Mouse (Mus musculus) heart, embryonic 11.5 days (tissue): ENCODE data around the gene Grk4. TPM values are rescaled to one million over a fixed set of nuclear protein-coding genes. Genes with fewer than 3 reads are reported as not detected.
"Not testable (repeated sequence)": the region's sequence is repeated elsewhere in the genome, so short reads cannot be mapped to it uniquely, and the experiment has no call there.

ENCODE experiments used
- ATAC-seq: fragments of 200-750 bp; cut with Nextera tagmentation; replicated peaks from 2 replicates; pipeline ENCODE4 v1.8.0; 2017; ENCODE audit warnings: moderate library complexity; ENCODE audit not compliant: insufficient number of reproducible peaks, low FRiP score, low TSS enrichment
- H3K27ac ChIP-seq: fragments of 300-500 bp; sonication (generic); 2 replicates; pipeline ENCODE4 v1.5.1; 2014; ENCODE audit warnings: mild to moderate bottlenecking, low read depth, low read length
- H3K27me3 ChIP-seq: fragments of 300-500 bp; sonication (generic); 2 replicates; pipeline ENCODE4 v1.6.1; 2014; ENCODE audit warnings: mild to moderate bottlenecking, low read length, mixed read lengths; ENCODE audit not compliant: control insufficient read depth, insufficient read depth
- H3K36me3 ChIP-seq: fragments of 300-500 bp; sonication (generic); 2 replicates; pipeline ENCODE4 v1.6.1; 2014; ENCODE audit warnings: mild to moderate bottlenecking, low read length, moderate library complexity, mixed read lengths; ENCODE audit not compliant: control insufficient read depth, insufficient read depth
- H3K4me1 ChIP-seq: fragments of 300-500 bp; sonication (generic); 2 replicates; pipeline ENCODE4 v1.6.1; 2014; ENCODE audit warnings: low read length; ENCODE audit not compliant: control insufficient read depth, insufficient read depth
- H3K4me2 ChIP-seq: fragments of 300-500 bp; sonication (generic); 2 replicates; pipeline ENCODE4 v1.6.1; 2014; ENCODE audit warnings: mild to moderate bottlenecking, moderate library complexity
- H3K4me3 ChIP-seq: fragments of 300-500 bp; sonication (generic); 2 replicates; pipeline ENCODE4 v1.5.1; 2014; ENCODE audit warnings: low read depth, low read length
- H3K9ac ChIP-seq: fragments of 300-500 bp; sonication (generic); 2 replicates; pipeline ENCODE4 v1.6.1; 2014; ENCODE audit warnings: mild to moderate bottlenecking, low read depth, low read length, moderate library complexity
- H3K9me3 ChIP-seq: fragments of 300-500 bp; sonication (generic); replicated peaks from 2 replicates; pipeline ENCODE4 v1.6.1; 2016; ENCODE audit warnings: low read length; ENCODE audit not compliant: control insufficient read depth
- WGBS: fragments of 180-500 bp; shearing (Covaris S2); extraction: QIAGEN DNeasy Blood & Tissue Kit; methylation state at CpG from one replicate; pipeline ENCODE4 v1.1.7; 2014; ENCODE audit not compliant: insufficient replicate concordance; 5-methylcytosine and 5-hydroxymethylcytosine counted together
- polyA plus RNA-seq: library from polyadenylated mRNA; unstranded; fragments of >200 nt; fragmentation: Nextera tagmentation; extraction: Ambion mirVana; gene quantifications from 2 replicates; pipeline ENCODE4 v1.2.1, GENCODE M21; 2014

The Grk4 gene
- polyA plus RNA-seq, 1 experiment from 2014 or later = 1.3 TPM

- Histone ChIP-seq H3K36me3 (0 out of 2 replicates have a peak, but pooled peaks cover 3% of the 10 kb centered on the region), H3K4me1 (no peaks in the 10 kb centered on the region), H3K27ac (no peak overlapping the region), H3K4me2 (no peak overlapping the region), H3K27me3 (no peaks in the 10 kb centered on the region), H3K9me3 (no peaks in the 10 kb centered on the region), H3K9ac (no peak overlapping the region), H3K4me3 (no peak overlapping the region)
- 68% methylated on average over 2 of the region's 2 CpGs for WGBS
- no peak for ATAC-seq
These were observed 9.3 kb downstream of the Grk4 start for GRCm38 (mm10) chr5:34669493-34669892.

- WGBS = 69% methylated on average over 4 of the region's 4 CpGs
- Histone ChIP-seq H3K27ac (no peak overlapping the region), H3K4me2 (no peak overlapping the region), H3K9ac (no peak overlapping the region), H3K4me1 (no peaks in the 10 kb centered on the region), H3K9me3 (no peaks in the 10 kb centered on the region), H3K27me3 (no peaks in the 10 kb centered on the region), H3K36me3 (0 out of 2 replicates have a peak, but pooled peaks cover 3% of the 10 kb centered on the region), H3K4me3 (no peak overlapping the region)
- ATAC-seq = no peak
These were observed 10.1 kb downstream of the Grk4 start for GRCm38 (mm10) chr5:34670280-34670679.

DNA sequence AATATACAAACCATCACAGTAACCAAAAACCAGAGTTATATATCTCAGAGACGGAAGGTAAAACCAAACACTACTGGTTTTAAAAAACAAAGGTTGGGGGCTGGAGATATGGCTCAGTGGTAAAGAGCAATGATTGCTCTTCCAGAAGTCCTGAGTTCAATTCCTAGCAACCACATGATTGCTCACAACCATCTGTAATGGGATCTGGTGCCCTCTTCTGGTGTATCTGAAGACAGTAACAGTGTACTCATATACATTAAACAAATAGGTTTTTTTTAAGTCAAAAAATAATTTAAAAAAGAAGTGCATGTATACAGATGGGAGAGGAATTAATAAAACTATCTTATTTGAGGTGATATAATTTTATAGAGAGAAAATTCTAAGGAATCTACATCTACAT, 29.7 kb downstream of the Grk4 start:
- Histone ChIP-seq H3K27me3 (no peaks in the 10 kb centered on the region), H3K27ac (no peak overlapping the region), H3K36me3 (no peaks in the 10 kb centered on the region), H3K9ac (no peak overlapping the region), H3K4me1 (no peaks in the 10 kb centered on the region), H3K4me3 (no peak overlapping the region), H3K9me3 (no peaks in the 10 kb centered on the region), H3K4me2 (no peak overlapping the region)
- WGBS = 85% methylated on average over 1 of the region's 1 CpGs
- ATAC-seq = no peak

DNA sequence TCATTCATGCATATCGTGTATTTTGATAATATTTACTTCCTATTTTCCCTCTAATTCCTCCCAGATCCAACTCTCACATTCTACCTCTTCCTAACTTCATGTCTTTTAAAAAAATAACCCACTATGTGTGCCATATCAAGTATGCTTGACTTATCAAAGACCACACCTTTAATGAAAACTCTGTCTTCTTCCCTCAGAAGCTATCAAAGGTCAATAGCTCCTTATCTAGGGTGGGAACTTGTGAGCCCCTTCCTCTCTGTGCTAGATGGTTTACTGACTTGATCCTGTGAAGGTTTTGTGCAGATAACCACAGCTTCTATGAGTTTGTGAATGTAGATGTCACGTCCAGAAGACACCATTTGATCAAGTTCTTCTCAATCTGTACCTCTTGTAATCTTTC, 32.6 kb downstream of the Grk4 start:
- 57% methylated on average over 2 of the region's 2 CpGs for WGBS
- H3K27ac ChIP-seq = no peak overlapping the region
- no peak overlapping the region for H3K4me3 ChIP-seq
- H3K4me1 ChIP-seq = no peaks in the 10 kb centered on the region
- H3K36me3 ChIP-seq = no peaks in the 10 kb centered on the region
- H3K9ac ChIP-seq = no peak overlapping the region
- ATAC-seq = no peak
- no peaks in the 10 kb centered on the region for H3K27me3 ChIP-seq
- H3K4me2 ChIP-seq = no peak overlapping the region
- no peaks in the 10 kb centered on the region for H3K9me3 ChIP-seq

GRCm38 (mm10) chr5:34695521-34695920, 35.3 kb downstream of the Grk4 start:
- WGBS = 69% methylated on average over 5 of the region's 5 CpGs
- no peaks in the 10 kb centered on the region for H3K27me3 ChIP-seq
- H3K4me2 ChIP-seq = no peak overlapping the region
- H3K4me3 ChIP-seq = no peak overlapping the region
- no peak overlapping the region for H3K27ac ChIP-seq
- no peak for ATAC-seq
- H3K9ac ChIP-seq = no peak overlapping the region
- H3K9me3 ChIP-seq = no peaks in the 10 kb centered on the region
- no peaks in the 10 kb centered on the region for H3K4me1 ChIP-seq
- no peaks in the 10 kb centered on the region for H3K36me3 ChIP-seq

DNA sequence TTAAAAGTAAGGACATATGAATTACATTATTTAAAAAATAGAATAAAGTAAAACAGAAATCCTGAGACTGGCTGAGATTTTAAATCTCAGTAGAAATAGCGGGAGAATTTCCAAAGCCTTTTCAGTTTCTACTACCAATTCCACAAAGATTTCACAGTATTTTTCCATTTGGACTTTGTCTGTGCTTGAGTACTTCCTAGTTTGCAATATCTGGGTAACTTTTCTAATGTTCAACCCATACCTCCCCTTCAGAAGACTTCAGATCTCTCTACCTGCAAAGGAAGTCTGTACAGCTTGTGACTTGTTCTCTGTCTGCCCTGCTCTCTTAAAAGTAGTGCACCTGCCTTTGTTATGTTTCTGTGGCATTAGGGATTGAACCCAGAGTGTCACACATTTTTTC, 48.3 kb downstream of the Grk4 start:
- 72% methylated on average over 1 of the region's 1 CpGs for WGBS
- H3K4me2 ChIP-seq = no peak overlapping the region
- no peak overlapping the region for H3K27ac ChIP-seq

GRCm38 (mm10) chr5:34714371-34714770, 54.2 kb downstream of the Grk4 start:
- H3K4me2 ChIP-seq, H3K27ac ChIP-seq, H3K27me3 ChIP-seq, H3K9me3 ChIP-seq, H3K36me3 ChIP-seq, H3K4me3 ChIP-seq, H3K9ac ChIP-seq, H3K4me1 ChIP-seq, ATAC-seq: not testable (repeated sequence)
- 75% methylated on average over 3 of the region's 3 CpGs for WGBS

More for the DNA sequence above, 48.3 kb downstream of the Grk4 start:
- Histone ChIP-seq H3K4me1 (no peaks in the 10 kb centered on the region), H3K27me3 (no peaks in the 10 kb centered on the region), H3K9me3 (no peaks in the 10 kb centered on the region), H3K4me3 (no peak overlapping the region), H3K9ac (no peak overlapping the region), H3K36me3 (no peaks in the 10 kb centered on the region)
- no peak for ATAC-seq

DNA sequence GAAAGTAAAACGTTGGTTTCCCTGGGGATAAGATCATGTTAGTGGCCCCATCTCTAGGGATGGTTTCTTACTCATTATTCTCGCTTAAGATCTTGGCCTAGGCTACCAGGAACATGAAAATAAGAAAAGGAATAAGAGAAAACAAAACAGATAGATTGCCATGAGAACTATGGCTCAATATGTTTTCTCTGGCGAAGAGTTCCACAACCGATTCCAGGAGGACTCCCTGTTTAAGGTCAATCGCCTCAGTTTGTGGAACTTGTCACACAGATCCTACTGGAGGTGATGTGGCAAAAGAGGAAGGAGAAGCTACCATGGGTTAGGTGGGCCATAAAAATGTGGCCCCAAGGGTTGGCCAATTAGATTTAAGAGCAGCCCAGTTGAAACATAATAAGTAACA, 54.6 kb downstream of the Grk4 start:
- Histone ChIP-seq H3K27ac (no peak overlapping the region), H3K4me3 (no peak overlapping the region), H3K27me3 (no peaks in the 10 kb centered on the region), H3K4me1 (no peaks in the 10 kb centered on the region), H3K4me2 (no peak overlapping the region), H3K9ac (no peak overlapping the region), H3K36me3 (no peaks in the 10 kb centered on the region), H3K9me3 (no peaks in the 10 kb centered on the region)
- ATAC-seq = no peak
- WGBS = 79% methylated on average over 5 of the region's 5 CpGs

DNA sequence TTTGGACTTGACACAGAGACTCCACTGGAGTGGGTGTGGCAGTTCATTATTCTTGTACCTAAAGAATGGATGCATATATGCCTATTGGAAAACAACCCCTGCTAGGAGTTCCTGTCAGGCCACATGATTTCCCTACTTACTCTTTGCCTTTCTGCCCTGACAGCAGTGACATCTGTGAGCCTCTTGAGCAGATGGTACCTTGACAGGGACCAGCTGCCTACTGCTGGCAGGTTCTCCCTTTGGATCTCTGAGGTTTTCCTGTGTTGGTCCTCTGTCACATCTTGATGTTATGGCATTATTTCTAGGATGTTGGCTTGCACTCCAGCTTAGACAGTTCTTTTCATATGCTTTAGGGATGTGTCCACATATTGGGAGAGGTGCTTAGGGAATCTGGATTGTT, 69.0 kb downstream of the Grk4 start:
- H3K9me3 ChIP-seq = no peaks in the 10 kb centered on the region
- no peak for ATAC-seq

More for the DNA sequence above, 69.0 kb downstream of the Grk4 start:
- no peaks in the 10 kb centered on the region for H3K27me3 ChIP-seq
- H3K4me3 ChIP-seq = no peak overlapping the region
- H3K4me1 ChIP-seq = no peaks in the 10 kb centered on the region
- H3K9ac ChIP-seq = no peak overlapping the region
- H3K36me3 ChIP-seq = no peaks in the 10 kb centered on the region
- no peak overlapping the region for H3K27ac ChIP-seq
- no peak overlapping the region for H3K4me2 ChIP-seq
